Mouse (Mus musculus) kidney, adult 9 months (tissue): ENCODE measurements around the gene Ptprh.

Experiments used
- DNase-seq: peaks from one replicate; pipeline ENCODE4 v3.0.0; 2022

Gene Ptprh

GRCm38 (mm10) chr7:4603873-4604272 lies at the start of gene Ptprh:
Gene Ptprh, minus strand, starts transcription at chr7:4604041.
- no peak for DNase-seq

DNA sequence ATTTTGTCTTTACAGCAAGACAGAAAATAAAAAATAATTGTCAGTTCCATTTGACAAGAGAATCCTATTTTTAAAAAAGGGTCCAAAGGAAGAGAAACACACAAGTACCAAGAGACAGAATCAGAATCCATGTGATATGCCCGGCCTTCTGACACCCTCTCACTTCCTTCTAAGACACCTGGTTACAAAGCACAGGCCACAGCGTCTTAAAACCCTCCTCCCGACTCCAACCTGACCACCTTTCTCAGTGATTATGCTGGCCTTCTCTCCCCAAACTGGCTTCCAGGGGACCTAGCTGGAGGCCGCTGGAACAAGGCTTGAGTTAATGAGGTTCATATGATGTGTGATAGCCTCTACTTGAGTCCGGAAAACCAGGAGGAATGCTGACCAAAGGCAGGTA lies 49.5 kb upstream of the Ptprh start:
- DNase-seq, result no peak

DNA sequence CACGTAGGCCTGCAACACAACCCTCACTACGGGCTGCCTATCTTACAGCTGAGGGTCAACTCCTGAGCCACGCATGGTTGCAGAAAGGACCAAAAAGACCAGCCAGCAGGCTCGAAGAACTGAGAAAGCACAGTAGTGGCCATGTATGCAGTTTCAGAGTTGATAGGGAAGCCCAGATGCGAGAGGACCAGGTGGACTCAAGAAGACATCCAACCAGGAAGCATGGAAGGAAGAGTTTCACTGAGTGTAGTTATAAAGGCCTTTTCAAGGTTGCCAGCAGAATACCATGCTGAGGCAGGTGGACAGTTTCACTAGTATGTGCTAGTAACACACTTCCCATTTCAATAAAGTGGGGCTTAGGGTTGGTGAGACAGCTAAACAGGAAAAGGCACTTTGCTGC lies 48.9 kb upstream of the Ptprh start:
- DNase-seq, result no peak

GRCm38 (mm10) chr7:4651581-4651980 lies 47.7 kb upstream of the Ptprh start:
- peak; percentile 54 for DNase-seq

- no peak for DNase-seq
Measured at GRCm38 (mm10) chr7:4647992-4648391, 44.2 kb upstream of the Ptprh start.

GRCm38 (mm10) chr7:4647291-4647690 lies 43.5 kb upstream of the Ptprh start:
- no peak for DNase-seq

DNA sequence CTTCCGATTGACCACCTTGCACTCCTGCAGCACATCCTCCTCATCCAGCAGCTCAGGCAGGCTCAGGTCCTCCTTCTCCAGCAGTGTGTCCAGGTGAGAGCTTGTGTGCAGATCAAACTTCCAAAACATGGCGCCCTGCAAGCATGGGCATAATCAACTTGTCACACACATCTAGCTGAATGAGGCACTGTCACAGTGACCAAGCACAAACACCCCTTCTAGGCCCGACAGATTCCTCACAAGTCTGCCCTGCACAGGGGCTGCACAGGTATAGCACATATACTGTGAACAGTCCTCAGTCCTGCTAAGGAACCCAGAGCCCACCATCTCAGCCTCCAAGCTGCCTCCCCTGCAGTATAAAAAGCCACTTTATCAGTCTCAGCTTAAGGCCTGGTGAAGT lies 43.0 kb upstream of the Ptprh start:
- DNase-seq, result no peak

- no peak for DNase-seq
Measured at GRCm38 (mm10) chr7:4643225-4643624, 39.4 kb upstream of the Ptprh start.

GRCm38 (mm10) chr7:4641956-4642355 lies 38.1 kb upstream of the Ptprh start:
- no peak for DNase-seq

DNA sequence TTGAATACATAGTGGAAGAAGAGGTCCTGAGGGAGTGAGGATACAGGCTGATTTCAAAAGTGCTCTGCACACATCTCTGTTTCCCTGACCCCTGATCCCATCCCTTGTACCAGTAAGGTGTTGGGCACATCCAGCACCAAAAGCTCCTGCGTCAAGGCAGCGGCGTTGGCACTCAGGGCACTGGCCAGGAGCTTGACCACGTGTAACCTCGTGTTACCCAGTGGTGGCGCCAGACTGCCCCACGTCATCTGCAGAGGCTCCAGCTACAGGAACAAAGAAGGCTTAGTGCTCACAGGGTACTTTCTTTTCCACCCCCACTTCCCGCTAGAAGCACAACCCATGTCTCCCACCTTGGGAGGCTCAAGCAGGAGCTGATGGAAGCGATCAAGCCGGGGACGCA lies 37.3 kb upstream of the Ptprh start:
- DNase-seq, result no peak

GRCm38 (mm10) chr7:4636179-4636578 lies 32.3 kb upstream of the Ptprh start:
- no peak for DNase-seq

- peak; percentile 86 for DNase-seq
Measured at GRCm38 (mm10) chr7:4631031-4631430, 27.2 kb upstream of the Ptprh start, which contains the start of gene Tmem86b. Gene Tmem86b, minus strand, starts transcription at chr7:4631422.

- DNase-seq, result peak; percentile 77
Measured at GRCm38 (mm10) chr7:4630198-4630597, 26.4 kb upstream of the Ptprh start.

- no peak for DNase-seq
Measured at GRCm38 (mm10) chr7:4629586-4629985, 25.7 kb upstream of the Ptprh start.

GRCm38 (mm10) chr7:4625928-4626327 lies 22.1 kb upstream of the Ptprh start:
- no peak for DNase-seq

GRCm38 (mm10) chr7:4624343-4624742 lies 20.5 kb upstream of the Ptprh start:
- peak; percentile 37 for DNase-seq

DNA sequence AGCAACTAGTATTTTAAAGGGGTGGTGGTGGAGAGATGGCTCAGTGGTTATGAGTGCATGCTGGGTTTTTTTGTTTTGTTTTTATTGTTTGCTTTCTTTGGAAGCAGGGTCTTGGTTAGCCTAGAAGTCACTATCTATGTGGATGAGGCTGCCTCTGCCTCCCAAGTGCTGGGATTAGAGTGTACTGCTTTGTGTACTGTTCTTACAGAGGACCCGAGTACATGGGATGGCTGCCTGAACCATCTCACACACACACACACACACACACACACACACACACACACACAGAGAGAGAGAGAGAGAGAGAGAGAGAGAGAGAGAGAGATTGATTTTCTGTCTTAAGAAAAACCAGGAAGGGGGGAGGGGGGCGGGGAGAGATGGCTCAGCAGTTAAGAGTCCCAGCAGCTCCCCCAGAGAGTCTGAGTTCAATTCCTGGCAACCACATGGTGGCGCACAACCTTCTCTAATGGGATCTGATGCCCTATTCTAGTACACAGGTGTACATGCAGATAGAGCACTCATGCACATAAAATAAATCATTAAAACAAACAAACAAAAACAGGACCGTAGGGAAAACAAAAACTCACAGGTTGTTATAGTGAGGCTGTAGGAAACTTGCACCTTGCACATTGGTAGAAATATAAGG lies 19.8 kb upstream of the Ptprh start:
- DNase-seq, result peak; percentile 67

- DNase-seq, result peak; percentile 29
Measured at GRCm38 (mm10) chr7:4619979-4620378, 16.1 kb upstream of the Ptprh start.

GRCm38 (mm10) chr7:4613740-4614403 lies 10.0 kb upstream of the Ptprh start:
- peak; percentile 42 for DNase-seq

DNA sequence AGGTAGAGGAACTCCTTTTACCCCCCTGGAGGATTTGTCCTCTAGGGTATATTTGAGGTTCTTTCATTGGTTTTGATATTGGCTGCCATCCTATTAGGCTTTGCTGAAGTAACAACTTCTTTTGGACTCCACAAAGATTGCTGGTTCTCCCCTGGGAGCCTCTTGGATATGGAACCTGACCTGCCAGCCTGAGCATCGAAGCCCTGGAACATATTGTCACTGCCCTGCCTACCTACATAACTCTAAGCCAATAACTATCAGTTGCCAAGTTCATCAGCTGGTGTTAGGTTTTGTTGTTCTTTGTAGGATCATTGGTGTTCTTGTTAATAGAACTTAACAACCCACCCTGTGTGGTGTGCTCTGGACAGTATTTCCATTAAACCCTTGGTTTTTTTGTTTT lies 9.1 kb upstream of the Ptprh start:
- no peak for DNase-seq

DNA sequence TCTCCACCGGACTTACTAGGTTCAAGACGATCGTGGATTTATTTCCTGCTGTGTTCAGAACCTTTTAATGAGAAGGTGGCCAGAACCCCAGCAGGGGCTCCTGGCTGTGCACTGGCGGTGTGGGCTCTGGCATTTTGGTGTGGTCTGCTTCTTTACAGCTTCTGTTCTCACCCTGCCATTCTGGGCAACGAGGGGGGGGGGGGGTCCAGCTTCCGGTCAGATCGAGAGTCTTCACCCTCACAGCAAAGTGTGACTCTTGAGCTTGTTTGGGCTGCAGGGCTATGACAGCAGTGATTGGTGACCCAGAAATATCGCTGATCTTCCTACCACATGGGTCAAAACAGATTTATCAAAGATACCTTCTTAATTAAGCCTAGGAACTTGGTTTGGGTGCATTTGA lies 8.5 kb upstream of the Ptprh start:
- DNase-seq, result no peak

DNA sequence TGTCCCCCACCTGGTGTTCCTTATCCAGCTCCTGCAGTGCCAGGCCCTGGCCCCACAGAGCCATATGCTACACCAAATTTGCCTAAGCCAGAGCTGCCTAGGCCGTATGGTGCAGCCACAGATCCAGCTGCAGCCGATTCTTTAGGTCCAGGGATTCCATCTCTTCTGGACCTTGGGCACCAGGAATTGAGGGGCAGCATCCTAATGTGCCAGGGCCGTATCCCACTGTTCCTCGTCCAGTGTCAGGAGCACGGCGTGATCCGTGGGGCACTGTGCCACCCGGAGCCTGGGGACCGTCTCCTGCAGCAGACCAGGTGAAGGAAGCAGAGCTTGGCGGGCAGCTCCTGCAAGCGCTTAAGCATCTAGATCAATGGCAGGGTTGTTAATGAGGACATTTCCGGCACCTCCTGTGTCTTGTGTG lies 8.1 kb upstream of the Ptprh start:
- DNase-seq, result no peak

DNA sequence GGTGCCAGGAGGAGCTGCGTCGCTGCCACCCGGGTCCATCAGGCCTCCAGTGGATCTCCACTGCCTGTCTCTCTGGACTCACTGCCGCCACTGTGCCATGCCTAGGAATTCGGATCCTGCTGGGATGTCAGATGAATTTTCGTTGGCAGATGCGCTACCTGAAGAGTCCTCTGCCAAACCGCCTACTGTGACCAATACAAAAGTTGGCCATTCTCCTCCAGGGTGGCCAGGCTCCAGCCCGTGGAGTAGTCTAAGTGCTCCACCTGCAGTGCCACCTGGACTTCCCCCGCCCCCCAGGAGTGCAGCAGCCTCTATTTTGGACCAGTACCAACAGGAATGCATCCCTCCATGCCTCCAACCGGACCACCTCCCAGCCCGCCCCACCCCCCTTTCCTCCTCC lies 7.7 kb upstream of the Ptprh start:
- DNase-seq, result no peak

DNA sequence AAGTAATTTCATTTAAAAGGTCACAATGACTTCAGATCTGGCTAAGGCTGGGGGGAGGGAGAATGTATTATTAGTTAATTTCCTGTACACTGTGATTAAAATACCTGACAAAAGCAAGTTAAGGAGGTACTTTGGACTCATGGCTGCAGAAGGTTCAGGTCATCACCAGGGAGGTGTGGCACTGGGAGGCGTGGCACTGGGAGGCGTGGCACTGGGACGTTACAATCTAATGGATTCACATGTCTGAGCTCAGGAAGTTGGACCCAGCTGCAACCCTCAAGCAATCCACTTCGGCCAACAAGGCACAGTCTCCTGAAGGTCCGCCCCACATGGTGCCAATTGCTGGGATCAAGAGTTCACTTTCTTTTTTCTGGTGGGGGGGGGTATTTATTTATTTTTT lies 4.2 kb upstream of the Ptprh start:
- DNase-seq, result peak; percentile 87

DNA sequence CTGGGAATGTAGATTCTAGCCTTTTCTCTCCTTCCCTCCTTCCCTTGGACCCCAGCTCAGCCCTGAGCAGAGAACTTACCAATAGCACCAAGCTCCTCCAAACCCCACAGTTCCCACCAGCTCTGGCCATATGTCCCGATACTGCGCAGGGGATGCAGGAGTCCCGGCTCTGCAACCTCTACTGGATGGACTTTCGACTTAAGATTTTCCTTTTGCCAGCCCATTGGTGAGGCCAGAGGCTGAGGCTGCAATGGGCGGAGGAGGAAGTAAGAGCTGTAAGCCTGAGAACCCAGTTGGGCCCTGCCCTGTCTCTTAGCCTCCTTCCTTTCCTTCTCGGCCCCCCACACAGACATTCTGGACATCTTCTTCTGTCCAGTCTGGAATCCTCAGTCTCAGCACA lies 872 bp downstream of the Ptprh start:
- DNase-seq, result no peak
